Mouse (Mus musculus): Measurements from ENCODE around the gene Rcbtb2.

GRCm38 (mm10) chr14:73119966-73120365 is 2.9 kb upstream of the Rcbtb2 start:
- no peak for TF ChIP-seq CEBPB (IDR thresholded peaks at IDR 0.05; ENCODE audit: insufficient read depth, poor library complexity, severe bottlenecking)
- no peak for TF ChIP-seq POLR2A (IDR thresholded peaks at IDR 0.05; ENCODE audit: insufficient read length, low read depth)

Data from myocyte (in vitro differentiated cells).